Mouse (Mus musculus): ENCODE results near the gene Ralgps1. TPM values are rescaled to one million over a fixed set of nuclear protein-coding genes. Genes with fewer than 3 reads are reported as not detected.

The Ralgps1 gene
- total RNA-seq (2022): 10 to 100 TPM in 1 of 4 experiments, 1 to 10 TPM in 3; 4.2 to 12.7 (median 8.0) TPM

- DNase-seq: peak; percentile 96
Measured at GRCm38 (mm10) chr2:33370777-33371647, at the start of gene Ralgps1. TSS of gene Ralgps1 (minus strand) at chr2:33371486.

- DNase-seq: no peak
Measured at GRCm38 (mm10) chr2:33417454-33417853, 46.2 kb upstream of the Ralgps1 start.

- no peak for DNase-seq
Measured at GRCm38 (mm10) chr2:33414019-33414418, 42.7 kb upstream of the Ralgps1 start.

- no peak for DNase-seq
Measured at GRCm38 (mm10) chr2:33412111-33412510, 40.8 kb upstream of the Ralgps1 start.

GRCm38 (mm10) chr2:33403511-33404003 is 32.3 kb upstream of the Ralgps1 start:
- no peak for DNase-seq

- DNase-seq: no peak
Measured at GRCm38 (mm10) chr2:33402638-33403037, 31.4 kb upstream of the Ralgps1 start.

GRCm38 (mm10) chr2:33402236-33402635 is 30.9 kb upstream of the Ralgps1 start:
- peak; percentile 21 for DNase-seq

- no peak for DNase-seq
Measured at GRCm38 (mm10) chr2:33401217-33401616, 29.9 kb upstream of the Ralgps1 start.

- no peak for DNase-seq
Measured at GRCm38 (mm10) chr2:33400541-33400940, 29.3 kb upstream of the Ralgps1 start.

- no peak for DNase-seq
Measured at GRCm38 (mm10) chr2:33399091-33399490, 27.8 kb upstream of the Ralgps1 start.

- no peak for DNase-seq
Measured at GRCm38 (mm10) chr2:33397036-33397435, 25.8 kb upstream of the Ralgps1 start.

- DNase-seq: no peak
Measured at GRCm38 (mm10) chr2:33395053-33395452, 23.8 kb upstream of the Ralgps1 start.

GRCm38 (mm10) chr2:33393951-33394635 is 22.8 kb upstream of the Ralgps1 start:
- no peak for DNase-seq

GRCm38 (mm10) chr2:33393021-33393420 is 21.7 kb upstream of the Ralgps1 start:
- DNase-seq: no peak

- DNase-seq: no peak
Measured at GRCm38 (mm10) chr2:33371648-33372408, 542 bp upstream of the Ralgps1 start.

- no peak for DNase-seq
Measured at GRCm38 (mm10) chr2:33370276-33370776, 960 bp downstream of the Ralgps1 start.

- no peak for DNase-seq
Measured at GRCm38 (mm10) chr2:33369453-33369852, 1.8 kb downstream of the Ralgps1 start.

GRCm38 (mm10) chr2:33368486-33368885 is 2.8 kb downstream of the Ralgps1 start:
- no peak for DNase-seq

GRCm38 (mm10) chr2:33365703-33366471 is 5.4 kb downstream of the Ralgps1 start:
- no peak for DNase-seq

GRCm38 (mm10) chr2:33364656-33365055 is 6.6 kb downstream of the Ralgps1 start:
- no peak for DNase-seq

GRCm38 (mm10) chr2:33363890-33364289 is 7.4 kb downstream of the Ralgps1 start:
- DNase-seq: no peak

Measured in adrenal gland, adult 8-10 months (tissue).